Mouse (Mus musculus) hindbrain, embryonic 16.5 days (tissue): ENCODE results near the gene Xxylt1. TPM values are rescaled to one million over a fixed set of nuclear protein-coding genes. Genes with fewer than 3 reads are reported as not detected.

Experiments
- ATAC-seq: fragments of 200-750 bp; cut with Nextera tagmentation; 2 replicates; pipeline ENCODE4 v1.8.0; 2017; ENCODE audit warnings: moderate TSS enrichment, moderate library complexity
- H3K27ac ChIP-seq: fragments of 300-500 bp; sonication (generic); 2 replicates; pipeline ENCODE4 v1.5.1; 2014; ENCODE audit warnings: low read depth, mild to moderate bottlenecking, control low read depth, low read length, moderate library complexity
- H3K27me3 ChIP-seq: fragments of 300-500 bp; sonication (generic); replicated peaks from 2 replicates; pipeline ENCODE4 v1.6.1; 2014; ENCODE audit warnings: low read length; ENCODE audit not compliant: control insufficient read depth, insufficient read depth
- H3K36me3 ChIP-seq: fragments of 300-500 bp; sonication (generic); 2 replicates; pipeline ENCODE4 v1.6.1; 2014; ENCODE audit warnings: mild to moderate bottlenecking, low read length, moderate library complexity, mixed read lengths; ENCODE audit not compliant: control insufficient read depth, insufficient read depth
- H3K4me1 ChIP-seq: fragments of 300-500 bp; sonication (generic); 2 replicates; pipeline ENCODE4 v1.6.1; 2014; ENCODE audit warnings: low read depth, low read length; ENCODE audit not compliant: control insufficient read depth, insufficient read depth
- H3K4me2 ChIP-seq: fragments of 300-500 bp; sonication (generic); 2 replicates; pipeline ENCODE4 v1.6.1; 2014; ENCODE audit warnings: mild to moderate bottlenecking, low read length, control low read depth, moderate library complexity
- H3K4me3 ChIP-seq: fragments of 300-500 bp; sonication (generic); 2 replicates; pipeline ENCODE4 v1.5.1; 2014; ENCODE audit warnings: mild to moderate bottlenecking, low read length, control low read depth, moderate library complexity
- H3K9ac ChIP-seq: fragments of 300-500 bp; sonication (generic); 2 replicates; pipeline ENCODE4 v1.6.1; 2014; ENCODE audit warnings: low read depth, mild to moderate bottlenecking, control low read depth, low read length, moderate library complexity
- H3K9me3 ChIP-seq: fragments of 300-500 bp; sonication (generic); 2 replicates; pipeline ENCODE4 v1.6.1; 2014; ENCODE audit warnings: mild to moderate bottlenecking, low read length, moderate library complexity; ENCODE audit not compliant: control insufficient read depth
- WGBS: fragments of 180-500 bp; shearing (Covaris S2); extraction: QIAGEN DNeasy Blood & Tissue Kit; methylation state at CpG from one replicate; pipeline ENCODE4 v1.1.7; 2014; 5-methylcytosine and 5-hydroxymethylcytosine counted together
- polyA plus RNA-seq: library from polyadenylated mRNA; unstranded; fragments of >200 nt; fragmentation: Nextera tagmentation; extraction: Ambion mirVana; gene quantifications from 2 replicates; pipeline ENCODE4 v1.2.1, GENCODE M21; 2015

Xxylt1 gene
- polyA plus RNA-seq, 1 experiment from 2014 or later, result 11.0 TPM

- H3K4me2 ChIP-seq, result no peak overlapping the region
- WGBS, result 80% methylated on average over 1 of the region's 1 CpGs
- ATAC-seq, result no peak
- no peaks in the 10 kb centered on the region for H3K9me3 ChIP-seq
- peaks cover 6% of the 10 kb centered on the region for H3K4me1 ChIP-seq
- no peaks in the 10 kb centered on the region for H3K27me3 ChIP-seq
- H3K9ac ChIP-seq, result no peak overlapping the region
- H3K4me3 ChIP-seq, result no peak overlapping the region
- H3K27ac ChIP-seq, result no peak overlapping the region
- no peaks in the 10 kb centered on the region for H3K36me3 ChIP-seq
These were observed 43.8 kb downstream of the Xxylt1 start for GRCm38 (mm10) chr16:31037431-31037830.

- 81% methylated on average over 8 of the region's 8 CpGs for WGBS
- Histone ChIP-seq H3K27ac (no peak overlapping the region), H3K27me3 (no peaks in the 10 kb centered on the region), H3K4me3 (no peak overlapping the region), H3K36me3 (no peaks in the 10 kb centered on the region), H3K4me2 (no peak overlapping the region), H3K9me3 (no peaks in the 10 kb centered on the region), H3K4me1 (peaks cover 6% of the 10 kb centered on the region), H3K9ac (no peak overlapping the region)
- ATAC-seq, result no peak
These were observed 45.5 kb downstream of the Xxylt1 start for GRCm38 (mm10) chr16:31035651-31036245.

- no peak for ATAC-seq
- Histone ChIP-seq H3K9me3 (no peaks in the 10 kb centered on the region), H3K27me3 (no peaks in the 10 kb centered on the region), H3K4me3 (no peak overlapping the region), H3K27ac (no peak overlapping the region), H3K4me2 (no peak overlapping the region), H3K36me3 (no peaks in the 10 kb centered on the region), H3K4me1 (peaks cover 3% of the 10 kb centered on the region), H3K9ac (no peak overlapping the region)
- 72% methylated on average over 7 of the region's 7 CpGs for WGBS
These were observed 46.0 kb downstream of the Xxylt1 start for GRCm38 (mm10) chr16:31035235-31035634.

GRCm38 (mm10) chr16:31034051-31034450, 47.2 kb downstream of the Xxylt1 start:
- Histone ChIP-seq H3K9me3 (no peaks in the 10 kb centered on the region), H3K4me3 (no peak overlapping the region), H3K9ac (no peak overlapping the region), H3K27ac (peak overlapping the region; percentile 7; the same call in 1 of the 2 replicates), H3K4me2 (no peak overlapping the region), H3K4me1 (no peaks in the 10 kb centered on the region; the same call in 1 of the 2 replicates), H3K27me3 (no peaks in the 10 kb centered on the region), H3K36me3 (no peaks in the 10 kb centered on the region)
- WGBS, result 20% methylated on average over 3 of the region's 3 CpGs
- peak; percentile 63; the same call in 1 of the 2 replicates for ATAC-seq

- Histone ChIP-seq H3K9ac (no peak overlapping the region), H3K4me3 (no peak overlapping the region), H3K4me2 (no peak overlapping the region), H3K4me1 (no peaks in the 10 kb centered on the region; the same call in 1 of the 2 replicates), H3K27me3 (no peaks in the 10 kb centered on the region), H3K9me3 (no peaks in the 10 kb centered on the region), H3K36me3 (no peaks in the 10 kb centered on the region), H3K27ac (no peak overlapping the region)
- WGBS, result 69% methylated on average over 11 of the region's 11 CpGs
- ATAC-seq, result no peak
These were observed 51.3 kb downstream of the Xxylt1 start for GRCm38 (mm10) chr16:31029739-31030485.

- Histone ChIP-seq H3K9me3 (no peaks in the 10 kb centered on the region), H3K4me3 (no peak overlapping the region), H3K9ac (no peak overlapping the region), H3K27ac (no peak overlapping the region), H3K4me2 (no peak overlapping the region), H3K36me3 (no peaks in the 10 kb centered on the region), H3K27me3 (no peaks in the 10 kb centered on the region), H3K4me1 (no peaks in the 10 kb centered on the region)
- no peak for ATAC-seq
These were observed 53.6 kb downstream of the Xxylt1 start for GRCm38 (mm10) chr16:31027675-31028074.

GRCm38 (mm10) chr16:31025516-31025915, 55.7 kb downstream of the Xxylt1 start:
- H3K27me3 ChIP-seq, result no peaks in the 10 kb centered on the region
- H3K9ac ChIP-seq, result no peak overlapping the region
- no peaks in the 10 kb centered on the region for H3K36me3 ChIP-seq
- no peaks in the 10 kb centered on the region for H3K4me1 ChIP-seq
- no peak overlapping the region for H3K4me2 ChIP-seq
- H3K4me3 ChIP-seq, result no peak overlapping the region
- no peaks in the 10 kb centered on the region for H3K9me3 ChIP-seq
- 88% methylated on average over 7 of the region's 7 CpGs for WGBS
- H3K27ac ChIP-seq, result no peak overlapping the region
- no peak for ATAC-seq

- Histone ChIP-seq H3K4me3 (no peak overlapping the region), H3K9ac (no peak overlapping the region), H3K36me3 (no peaks in the 10 kb centered on the region), H3K27ac (no peak overlapping the region), H3K4me2 (no peak overlapping the region), H3K4me1 (no peaks in the 10 kb centered on the region), H3K27me3 (no peaks in the 10 kb centered on the region), H3K9me3 (no peaks in the 10 kb centered on the region)
- ATAC-seq, result no peak
- 89% methylated on average over 4 of the region's 4 CpGs for WGBS
These were observed 56.2 kb downstream of the Xxylt1 start for GRCm38 (mm10) chr16:31024997-31025396.

GRCm38 (mm10) chr16:31024221-31024620, 57.0 kb downstream of the Xxylt1 start:
- H3K27ac ChIP-seq, result no peak overlapping the region
- WGBS, result 64% methylated on average over 7 of the region's 7 CpGs
- no peaks in the 10 kb centered on the region for H3K36me3 ChIP-seq
- no peak overlapping the region for H3K4me2 ChIP-seq
- H3K4me3 ChIP-seq, result no peak overlapping the region
- no peak overlapping the region for H3K9ac ChIP-seq
- H3K4me1 ChIP-seq, result no peaks in the 10 kb centered on the region
- H3K9me3 ChIP-seq, result no peaks in the 10 kb centered on the region
- ATAC-seq, result no peak
- no peaks in the 10 kb centered on the region for H3K27me3 ChIP-seq
